Mouse (Mus musculus) cerebellum, adult 2 months (tissue): ENCODE results near the gene Usp38.

Experiments used
- CTCF ChIP-seq: fragments of 200-500 bp; IDR thresholded peaks from 2 replicates; pipeline ENCODE4 v1.5.1; 2011; ENCODE audit warnings: low read depth, mild to moderate bottlenecking, control low read depth, low read length, moderate library complexity, borderline replicate concordance; ENCODE audit not compliant: insufficient read depth
- POLR2A ChIP-seq: fragments of 200-500 bp; IDR thresholded peaks from 2 replicates; pipeline ENCODE4 v1.6.1; 2011; ENCODE audit warnings: low read length, control low read depth, borderline replicate concordance; ENCODE audit not compliant: insufficient read depth

DNA sequence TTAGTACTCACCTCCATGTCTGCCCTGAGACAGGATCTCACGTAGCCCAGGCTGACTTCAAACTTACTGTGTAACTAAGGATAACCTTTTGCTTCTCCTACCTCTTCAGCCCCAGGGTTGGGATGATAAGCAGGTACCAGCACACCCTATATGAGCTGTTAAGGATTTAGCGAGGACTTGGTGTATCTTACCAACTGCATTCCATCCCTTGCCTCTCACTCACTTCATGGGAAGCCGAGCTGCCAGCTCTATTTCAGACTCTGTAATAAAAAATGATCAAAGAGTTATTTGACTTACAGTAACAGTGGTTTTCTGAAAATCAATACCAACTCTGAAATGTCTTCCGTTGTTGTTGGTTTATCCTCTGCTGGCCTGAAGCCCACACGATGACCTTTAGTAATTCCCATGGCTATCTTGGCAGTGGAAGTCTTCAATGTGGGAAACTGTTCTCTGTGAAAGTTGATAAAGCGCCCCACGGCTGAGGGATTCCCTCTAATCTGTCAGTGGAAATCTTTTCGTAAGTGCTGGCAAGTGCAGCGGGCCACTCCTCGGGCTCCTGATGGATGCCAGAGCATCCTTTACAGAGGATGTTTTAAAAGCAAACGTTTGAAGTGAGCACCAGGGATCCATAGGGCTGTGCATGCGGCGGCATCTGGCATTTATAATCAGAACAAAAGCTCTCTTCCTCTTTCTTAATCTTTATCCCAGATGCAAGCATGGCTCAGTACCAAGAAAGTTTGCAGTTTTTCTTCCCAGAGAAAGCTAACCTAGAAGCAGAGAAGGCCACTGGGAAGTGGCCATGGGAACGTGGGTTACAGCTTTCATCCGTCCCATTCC is 76.7 kb downstream of the Usp38 start:
- no peak for TF ChIP-seq CTCF
- TF ChIP-seq POLR2A = no peak
